Mouse (Mus musculus): Measurements from ENCODE around the gene L3mbtl1. TPM values are rescaled to one million over a fixed set of nuclear protein-coding genes. Genes with fewer than 3 reads are reported as not detected.

The L3mbtl1 gene
- total and polyA plus RNA-seq, 2 experiments from 2014 or later: 3.4 to 10.4 TPM

GRCm38 (mm10) chr2:163007299-163007698 lies 64.0 kb downstream of the L3mbtl1 start:
- H3K4me2 ChIP-seq (ENCODE audit: low read depth): no peak overlapping the region
- DNase-seq (no peak), ATAC-seq (no peak)
- H3K27ac ChIP-seq (ENCODE audit: low read depth, low read length): no peak overlapping the region
- H3K4me3 ChIP-seq (ENCODE audit: low read depth, low read length): no peak overlapping the region
- no peak overlapping the region for H3K9ac ChIP-seq
- H3K27me3 ChIP-seq (ENCODE audit: insufficient read depth, low read length): no peaks in the 10 kb centered on the region; the same call in 1 of the 2 replicates
- H3K36me3 ChIP-seq (ENCODE audit: insufficient read depth): no peaks in the 10 kb centered on the region
- 79% methylated on average over 4 of the region's 4 CpGs for WGBS
- TF ChIP-seq CTCF (IDR thresholded peaks at IDR 0.05; ENCODE audit: low read depth): no peak
- H3K4me1 ChIP-seq (ENCODE audit: insufficient read depth): no peaks in the 10 kb centered on the region
- no peaks in the 10 kb centered on the region for H3K9me3 ChIP-seq (ENCODE audit: low read length)

GRCm38 (mm10) chr2:163016916-163017743 lies 73.9 kb downstream of the L3mbtl1 start, which contains the start of gene Ift52:
Gene Ift52, plus strand, starts transcription at chr2:163017354.
- Histone ChIP-seq H3K9ac (peak within 1 kb of the TSS; percentile 78), H3K27ac (ENCODE audit: low read depth, low read length) (peak within 1 kb of the TSS; percentile 83), H3K4me3 (ENCODE audit: low read depth, low read length) (peak within 1 kb of the TSS; percentile 76), H3K27me3 (ENCODE audit: insufficient read depth, low read length) (no peaks in the 10 kb centered on the region; the same call in 1 of the 2 replicates), H3K9me3 (ENCODE audit: low read length) (no peaks in the 10 kb centered on the region), H3K36me3 (ENCODE audit: insufficient read depth) (no peaks in the 10 kb centered on the region), H3K4me2 (ENCODE audit: low read depth) (peak within 1 kb of the TSS; percentile 70), H3K4me1 (ENCODE audit: insufficient read depth) (no peaks in the 10 kb centered on the region)
- DNase-seq (peak; percentile 95), ATAC-seq (peak; percentile 96)
- under 1% methylated on average over 57 of the region's 57 CpGs for WGBS
- TF ChIP-seq CTCF (IDR thresholded peaks at IDR 0.05; ENCODE audit: low read depth): no peak

Other genes with a start within 250 kb of the L3mbtl1 start
- gene Srsf6, start 11.9 kb upstream of the L3mbtl1 start, total RNA-seq (2014; rRNA removed): 121 and 146 TPM in 2 replicates
- 110 and 133 TPM in 2 replicates for gene Srsf6, start 11.9 kb upstream of the L3mbtl1 start, polyA plus RNA-seq (2015; fragmentation: Nextera tagmentation; extraction: Ambion mirVana)
- 0.15 TPM in 1 of 2 replicates, not detected in the other for gene Sgk2, start 43.9 kb downstream of the L3mbtl1 start, total RNA-seq (2014; rRNA removed)
- 0.05 and 0.25 TPM in 2 replicates for gene Sgk2, start 43.9 kb downstream of the L3mbtl1 start, polyA plus RNA-seq (2015; fragmentation: Nextera tagmentation; extraction: Ambion mirVana)
- 16.0 and 21.3 TPM in 2 replicates for gene Ift52, start 73.9 kb downstream of the L3mbtl1 start, total RNA-seq (2014; rRNA removed)
- gene Ift52, start 73.9 kb downstream of the L3mbtl1 start, polyA plus RNA-seq (2015; fragmentation: Nextera tagmentation; extraction: Ambion mirVana): 26.5 and 31.4 TPM in 2 replicates
- gene Mybl2, start 111.2 kb downstream of the L3mbtl1 start, total RNA-seq (2014; rRNA removed): 2.8 and 3.0 TPM in 2 replicates
- gene Mybl2, start 111.2 kb downstream of the L3mbtl1 start, polyA plus RNA-seq (2015; fragmentation: Nextera tagmentation; extraction: Ambion mirVana): 2.1 and 3.1 TPM in 2 replicates
- not detected in 2 replicates for gene Gtsf1l, start 144.4 kb downstream of the L3mbtl1 start, total RNA-seq (2014; rRNA removed)
- 0.31 TPM in 1 of 2 replicates, not detected in the other for gene Gtsf1l, start 144.4 kb downstream of the L3mbtl1 start, polyA plus RNA-seq (2015; fragmentation: Nextera tagmentation; extraction: Ambion mirVana)